Mouse (Mus musculus): ENCODE data around the gene Fam155a. TPM values are rescaled to one million over a fixed set of nuclear protein-coding genes. Genes with fewer than 3 reads are reported as not detected.
"Not testable (repeated sequence)": the region's sequence is repeated elsewhere in the genome, so short reads cannot be mapped to it uniquely, and the experiment has no call there.

The Fam155a gene
- polyA plus RNA-seq (2015; fragmentation: Nextera tagmentation; extraction: Ambion mirVana): 0.05 and 0.16 TPM in 2 replicates

- ATAC-seq (ENCODE audit: low read depth): no peak
Measured at GRCm38 (mm10) chr8:9770999-9771605, at the start of gene Fam155a. Gene Fam155a (minus strand): TSS chr8:9771161.

DNA sequence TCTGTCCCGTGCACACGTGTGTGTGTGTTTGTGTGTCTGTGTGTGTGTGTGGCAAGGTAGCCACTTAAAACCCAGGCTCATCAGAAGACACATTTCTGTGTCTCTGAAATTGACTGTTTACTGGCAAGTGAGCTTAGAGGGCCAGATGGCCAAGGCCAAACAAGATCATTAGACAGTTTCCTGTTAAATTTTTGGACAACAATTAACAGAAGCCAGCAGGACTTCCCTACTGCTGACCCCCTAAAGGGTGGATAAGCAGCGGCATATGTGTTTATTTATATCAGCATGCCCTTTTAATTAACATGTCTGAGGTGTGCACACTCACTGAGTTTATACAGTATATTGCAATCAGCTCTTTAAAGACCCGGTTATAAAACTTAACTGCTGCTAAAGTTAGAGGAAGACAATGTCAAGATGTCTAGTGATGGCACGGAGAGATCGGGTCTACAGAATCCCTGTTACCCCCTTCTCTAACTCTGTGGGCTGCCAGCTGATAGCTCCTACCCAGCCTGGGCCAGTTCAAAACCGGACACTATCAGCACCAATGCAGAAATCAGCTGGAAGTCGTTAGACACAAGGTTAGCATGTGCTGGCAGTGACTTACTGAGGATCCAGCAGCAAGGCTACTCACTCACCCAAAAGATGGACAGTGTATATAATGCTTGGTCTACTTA lies 42.4 kb upstream of the Fam155a start:
- H3K4me3 ChIP-seq (replicated peaks): no peak overlapping the region
- ATAC-seq (ENCODE audit: low read depth) (no peak), DNase-seq (no peak)
- no peaks in the 10 kb centered on the region for H3K27me3 ChIP-seq
- no peak overlapping the region for H3K9ac ChIP-seq
- no peak overlapping the region for H3K27ac ChIP-seq
- H3K36me3 ChIP-seq: no peaks in the 10 kb centered on the region
- H3K9me3 ChIP-seq (replicated peaks): 0 out of 2 replicates have a peak, but pooled peaks cover 3% of the 10 kb centered on the region
- WGBS (ENCODE audit: insufficient replicate concordance): 59% methylated on average over 8 of the region's 8 CpGs
- no peaks in the 10 kb centered on the region for H3K4me1 ChIP-seq (replicated peaks)
- no peak overlapping the region for H3K4me2 ChIP-seq

More at GRCm38 (mm10) chr8:9770999-9771605, at the start of gene Fam155a:
- Histone ChIP-seq H3K36me3 (no peaks in the 10 kb centered on the region), H3K9me3 (replicated peaks) (no peaks in the 10 kb centered on the region), H3K27ac (no peak within 1 kb of the TSS), H3K4me3 (replicated peaks) (peak within 1 kb of the TSS; percentile 37), H3K27me3 (peaks cover 45% of the 10 kb centered on the region), H3K9ac (no peak within 1 kb of the TSS), H3K4me1 (replicated peaks) (no peaks in the 10 kb centered on the region), H3K4me2 (peak within 1 kb of the TSS; percentile 49)
- no peak for DNase-seq
- WGBS (ENCODE audit: insufficient replicate concordance): 3% methylated on average over 22 of the region's 29 CpGs

DNA sequence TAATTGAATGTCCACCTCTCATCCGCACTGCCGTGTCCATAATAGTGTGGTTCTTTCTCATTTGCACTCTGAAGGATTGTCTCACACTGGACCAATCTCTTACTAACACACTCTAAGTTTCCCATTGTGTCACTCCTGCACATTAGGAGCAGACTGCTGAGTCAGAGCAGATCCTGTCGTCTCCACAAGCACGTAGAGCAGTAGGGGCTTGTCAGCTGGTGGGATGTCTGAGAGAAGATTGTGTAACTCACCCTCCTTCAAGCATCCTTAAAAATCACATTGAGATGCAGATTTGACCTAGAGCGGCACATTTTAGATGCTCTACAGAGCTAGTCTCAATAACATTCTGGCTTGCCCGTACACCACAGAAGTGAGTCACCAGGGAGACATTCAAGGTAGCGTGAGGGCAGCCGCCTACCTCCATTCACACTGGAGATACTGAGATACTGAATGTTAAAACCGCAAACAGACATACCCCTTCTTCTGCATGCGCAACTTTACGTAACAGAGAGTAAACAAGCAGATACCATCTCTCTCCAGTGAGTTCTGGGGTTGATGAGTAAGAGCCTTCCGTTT lies 40.1 kb upstream of the Fam155a start:
- Histone ChIP-seq H3K9ac (no peak overlapping the region), H3K4me3 (replicated peaks) (no peak overlapping the region), H3K9me3 (replicated peaks) (0 out of 2 replicates have a peak, but pooled peaks cover 4% of the 10 kb centered on the region), H3K4me2 (no peak overlapping the region), H3K27me3 (no peaks in the 10 kb centered on the region), H3K4me1 (replicated peaks) (no peaks in the 10 kb centered on the region), H3K36me3 (no peaks in the 10 kb centered on the region), H3K27ac (no peak overlapping the region)
- WGBS (ENCODE audit: insufficient replicate concordance): 61% methylated on average over 12 of the region's 12 CpGs
- ATAC-seq (ENCODE audit: low read depth) (no peak), DNase-seq (no peak)

GRCm38 (mm10) chr8:9808596-9808995 lies 37.6 kb upstream of the Fam155a start:
- no peak for ATAC-seq (ENCODE audit: low read depth)
- Histone ChIP-seq H3K27ac (no peak overlapping the region), H3K4me1 (replicated peaks) (no peaks in the 10 kb centered on the region), H3K4me2 (no peak overlapping the region), H3K9ac (no peak overlapping the region), H3K36me3 (no peaks in the 10 kb centered on the region), H3K27me3 (no peaks in the 10 kb centered on the region), H3K4me3 (replicated peaks) (no peak overlapping the region), H3K9me3 (replicated peaks) (0 out of 2 replicates have a peak, but pooled peaks cover 4% of the 10 kb centered on the region)
- DNase-seq: no peak
- WGBS (ENCODE audit: insufficient replicate concordance): 62% methylated on average over 9 of the region's 9 CpGs

DNA sequence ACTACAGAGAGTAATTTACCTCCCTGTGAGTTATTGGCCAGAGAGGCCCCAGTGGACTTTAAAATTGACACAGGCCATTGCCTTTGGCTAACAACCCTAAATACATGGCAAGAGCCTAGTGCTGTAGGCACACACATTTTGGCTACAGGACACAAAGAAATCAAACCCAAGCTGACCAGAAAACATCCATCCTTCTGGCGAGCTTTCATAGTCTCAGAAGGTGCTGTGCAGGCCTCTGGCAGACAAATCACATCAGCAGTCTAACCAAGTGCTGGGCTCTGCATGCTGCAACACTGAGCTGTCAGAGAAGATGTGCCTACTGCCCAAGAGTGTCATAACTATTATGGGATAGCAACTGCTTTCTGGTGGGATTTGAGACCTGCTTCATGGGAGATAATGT lies 34.7 kb upstream of the Fam155a start:
- Histone ChIP-seq H3K4me2 (no peak overlapping the region), H3K9me3 (replicated peaks) (0 out of 2 replicates have a peak, but pooled peaks cover 4% of the 10 kb centered on the region), H3K4me1 (replicated peaks) (no peaks in the 10 kb centered on the region), H3K27me3 (no peaks in the 10 kb centered on the region), H3K36me3 (no peaks in the 10 kb centered on the region), H3K27ac (no peak overlapping the region), H3K9ac (no peak overlapping the region), H3K4me3 (replicated peaks) (no peak overlapping the region)
- no peak for ATAC-seq (ENCODE audit: low read depth)
- no peak for DNase-seq
- WGBS (ENCODE audit: insufficient replicate concordance): 41% methylated on average over 1 of the region's 1 CpGs

GRCm38 (mm10) chr8:9800346-9800745 lies 29.4 kb upstream of the Fam155a start:
- H3K4me3 ChIP-seq (replicated peaks); H3K4me1 ChIP-seq (replicated peaks); H3K4me2 ChIP-seq; H3K27ac ChIP-seq; ATAC-seq (ENCODE audit: low read depth); DNase-seq; H3K27me3 ChIP-seq; H3K9me3 ChIP-seq (replicated peaks); H3K36me3 ChIP-seq; H3K9ac ChIP-seq: not testable (repeated sequence)
- WGBS (ENCODE audit: insufficient replicate concordance): 79% methylated on average over 11 of the region's 11 CpGs

DNA sequence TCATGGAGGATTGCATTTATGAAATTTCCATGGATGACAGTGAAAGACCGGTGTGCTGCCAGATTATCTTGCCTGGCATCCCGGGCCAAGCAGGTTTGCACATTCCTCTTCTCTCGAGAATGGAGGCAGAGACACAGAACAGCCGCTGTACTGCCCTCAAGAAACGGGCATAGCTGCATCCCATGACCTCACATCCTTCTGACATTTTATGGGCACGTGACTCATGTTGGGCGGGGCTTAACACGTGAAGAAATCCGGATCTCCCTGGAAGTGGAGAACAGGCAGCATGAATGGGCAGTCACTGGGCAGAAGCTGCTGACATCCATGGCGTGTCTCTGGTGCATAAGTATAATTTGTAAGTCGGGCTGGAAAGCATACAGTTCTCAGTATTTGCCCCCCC lies 29.0 kb upstream of the Fam155a start:
- no peak for ATAC-seq (ENCODE audit: low read depth)
- no peaks in the 10 kb centered on the region for H3K9me3 ChIP-seq (replicated peaks)

DNA sequence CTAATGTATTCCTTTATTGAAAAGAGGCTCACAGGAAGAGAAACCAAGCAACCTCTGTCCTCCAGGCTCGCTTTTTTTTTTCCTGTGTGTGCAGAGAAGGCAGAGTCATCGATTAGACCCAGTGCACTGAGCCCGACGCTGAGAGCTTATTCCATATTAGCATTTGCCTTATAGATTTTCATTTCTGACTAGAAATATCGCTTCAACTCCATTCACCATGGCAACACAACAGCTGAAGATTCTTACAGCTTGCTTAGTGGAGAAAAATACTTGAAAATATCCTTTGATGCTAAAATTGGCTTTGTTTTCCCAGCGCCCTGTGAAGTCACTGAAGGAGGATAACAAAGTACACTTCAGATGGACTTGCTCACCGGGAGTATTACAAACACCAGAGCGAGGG lies 26.6 kb upstream of the Fam155a start:
- whole genome bisulfite sequencing (ENCODE audit: insufficient replicate concordance): 56% methylated on average over 8 of the region's 8 CpGs
- no peak overlapping the region for H3K4me3 ChIP-seq (replicated peaks)

More for the DNA sequence above, 29.0 kb upstream of the Fam155a start:
- DNase-seq: no peak
- Histone ChIP-seq H3K27ac (no peak overlapping the region), H3K4me2 (no peak overlapping the region), H3K27me3 (no peaks in the 10 kb centered on the region), H3K9ac (no peak overlapping the region), H3K4me1 (replicated peaks) (no peaks in the 10 kb centered on the region), H3K4me3 (replicated peaks) (no peak overlapping the region), H3K36me3 (no peaks in the 10 kb centered on the region)
- WGBS (ENCODE audit: insufficient replicate concordance): 66% methylated on average over 11 of the region's 11 CpGs

DNA sequence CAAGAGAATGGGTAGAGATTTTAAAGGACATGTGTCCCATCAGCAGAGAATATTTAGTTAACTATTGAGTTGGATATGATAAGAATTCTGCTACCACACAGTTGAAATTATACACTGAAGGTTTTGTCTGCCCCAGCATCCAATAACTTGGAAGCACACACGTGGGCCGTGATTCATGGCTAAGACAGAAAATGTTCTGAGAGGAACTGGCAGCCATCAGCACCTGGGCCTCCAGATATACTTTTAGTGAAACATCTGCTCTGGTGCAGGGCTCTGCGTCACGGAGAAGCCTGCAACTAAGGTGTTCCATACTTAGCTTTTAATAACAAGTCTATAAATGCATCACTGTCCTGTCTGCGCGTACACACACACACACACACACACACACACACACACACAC lies 24.8 kb upstream of the Fam155a start:
- H3K4me1 ChIP-seq (replicated peaks): no peaks in the 10 kb centered on the region
- ATAC-seq (ENCODE audit: low read depth): no peak
- H3K27ac ChIP-seq: no peak overlapping the region
- H3K4me3 ChIP-seq (replicated peaks): no peak overlapping the region
- H3K9ac ChIP-seq: no peak overlapping the region
- H3K27me3 ChIP-seq: no peaks in the 10 kb centered on the region
- H3K9me3 ChIP-seq (replicated peaks): no peaks in the 10 kb centered on the region
- no peaks in the 10 kb centered on the region for H3K36me3 ChIP-seq
- no peak overlapping the region for H3K4me2 ChIP-seq
- WGBS (ENCODE audit: insufficient replicate concordance): 78% methylated on average over 6 of the region's 6 CpGs
- DNase-seq: no peak

More for the DNA sequence above, 26.6 kb upstream of the Fam155a start:
- Histone ChIP-seq H3K27me3 (no peaks in the 10 kb centered on the region), H3K4me2 (no peak overlapping the region), H3K4me1 (replicated peaks) (no peaks in the 10 kb centered on the region), H3K36me3 (no peaks in the 10 kb centered on the region), H3K27ac (no peak overlapping the region), H3K9me3 (replicated peaks) (no peaks in the 10 kb centered on the region), H3K9ac (no peak overlapping the region)
- no peak for DNase-seq
- no peak for ATAC-seq (ENCODE audit: low read depth)

GRCm38 (mm10) chr8:9793351-9793750 lies 22.4 kb upstream of the Fam155a start:
- Histone ChIP-seq H3K9ac (no peak overlapping the region), H3K27me3 (no peaks in the 10 kb centered on the region), H3K4me3 (replicated peaks) (no peak overlapping the region), H3K4me1 (replicated peaks) (no peaks in the 10 kb centered on the region), H3K9me3 (replicated peaks) (no peaks in the 10 kb centered on the region), H3K27ac (no peak overlapping the region), H3K4me2 (no peak overlapping the region), H3K36me3 (no peaks in the 10 kb centered on the region)
- ATAC-seq (ENCODE audit: low read depth) (no peak), DNase-seq (no peak)
- WGBS (ENCODE audit: insufficient replicate concordance): 56% methylated on average over 9 of the region's 9 CpGs

DNA sequence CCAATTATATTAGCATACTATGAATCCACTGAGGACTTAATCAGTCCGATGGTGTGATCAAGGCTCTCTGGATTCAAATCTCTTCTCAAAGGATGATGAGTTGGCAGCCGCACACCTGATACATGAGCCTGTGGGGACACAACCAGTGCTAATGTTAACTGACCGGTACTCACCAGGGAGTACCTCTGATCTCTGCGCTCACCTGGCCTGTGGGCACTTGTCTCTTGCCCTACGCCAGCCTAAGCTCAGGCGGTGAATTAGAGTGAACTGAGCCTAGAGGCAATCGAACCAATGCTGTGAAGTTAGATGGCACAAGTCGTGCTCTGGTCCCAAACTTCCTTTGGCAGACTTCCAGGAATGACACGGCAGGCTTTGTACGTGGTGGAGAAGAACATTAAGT lies 9.4 kb upstream of the Fam155a start:
- DNase-seq: no peak
- Histone ChIP-seq H3K9ac (no peak overlapping the region), H3K27ac (no peak overlapping the region), H3K36me3 (no peaks in the 10 kb centered on the region), H3K4me3 (replicated peaks) (no peak overlapping the region), H3K9me3 (replicated peaks) (no peaks in the 10 kb centered on the region), H3K4me1 (replicated peaks) (no peaks in the 10 kb centered on the region), H3K27me3 (no peaks in the 10 kb centered on the region), H3K4me2 (no peak overlapping the region)
- no peak for ATAC-seq (ENCODE audit: low read depth)
- 70% methylated on average over 10 of the region's 10 CpGs for WGBS (ENCODE audit: insufficient replicate concordance)

All from liver, embryonic 13.5 days (tissue).